Mouse (Mus musculus) lung, adult 2 months (tissue): ENCODE measurements at regions not wholly inside any gene's neighbourhood (a gene's known extent, or its start where the extent isn't known, plus 50 kb on each side); places are given as distances from the start of the nearest gene placed in this dataset.
A peak's percentile ranks its signal among the peaks of the same experiment; 100 is the strongest.

Experiments used
- DNase-seq: peaks from one replicate; pipeline ENCODE4 v3.0.0; 2022
- H3K4me1 ChIP-seq: fragments of 200-500 bp; 2 replicates; pipeline ENCODE4 v1.6.1; 2011; ENCODE audit warnings: low read length; ENCODE audit not compliant: control insufficient read depth, insufficient read depth
- H3K4me3 ChIP-seq: fragments of 200-500 bp; replicated peaks from 2 replicates; pipeline ENCODE3; 2011; ENCODE audit warnings: low read depth, mild to moderate bottlenecking, control low read depth, low read length; ENCODE audit errors: extremely low read depth
- CTCF ChIP-seq: fragments of 200-500 bp; IDR thresholded peaks from 2 replicates; pipeline ENCODE4 v1.5.1; 2011; ENCODE audit warnings: mild to moderate bottlenecking, low read length, control low read depth; ENCODE audit not compliant: insufficient read depth
- POLR2A ChIP-seq: fragments of 200-500 bp; IDR thresholded peaks from 2 replicates; pipeline ENCODE4 v1.6.1; 2011; ENCODE audit warnings: low read depth, mild to moderate bottlenecking, control low read depth, low read length, borderline replicate concordance; ENCODE audit errors: extremely low read depth
- WGBS: fragments of 180-500 bp; shearing (Covaris S2); methylation state at CpG from one replicate; pipeline ENCODE4 v1.1.7; 2018; 5-methylcytosine and 5-hydroxymethylcytosine counted together

DNA sequence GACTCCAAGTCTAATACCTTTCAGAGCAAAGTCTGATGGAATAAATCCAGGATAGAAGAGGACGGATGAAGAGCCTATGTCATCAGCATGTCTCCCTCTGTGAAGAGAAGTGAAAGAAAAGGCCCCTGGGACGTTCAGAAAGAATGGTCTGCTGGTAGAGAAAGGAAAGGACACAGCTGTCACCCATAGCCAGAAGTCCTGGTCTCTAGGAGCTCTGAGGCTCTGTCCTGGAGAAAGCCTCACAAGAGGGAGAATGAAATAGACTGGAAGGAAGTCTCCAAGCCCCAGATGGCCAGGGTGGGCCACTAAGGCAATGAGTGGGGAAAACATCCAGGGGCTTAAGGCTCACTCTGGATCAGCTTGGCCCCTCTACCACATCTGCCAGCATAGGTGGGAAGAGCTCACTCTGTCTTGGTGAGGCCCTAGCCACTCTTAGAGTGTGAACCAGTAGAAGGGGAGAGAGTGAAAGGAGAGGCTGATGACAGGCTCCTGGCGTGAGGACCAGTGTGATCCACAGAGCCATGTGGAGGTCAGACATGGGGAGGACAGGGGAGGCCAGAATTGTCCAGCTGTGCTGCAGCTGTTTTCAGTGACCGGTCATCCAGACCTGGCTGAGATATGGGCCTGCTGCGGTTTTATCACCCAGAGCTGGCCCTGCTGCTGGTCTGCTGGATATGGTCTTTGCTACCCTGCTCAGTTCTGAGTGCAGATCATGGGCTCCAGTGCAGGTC lies 268.2 kb downstream of the Cyp26b1 start:
- DNase-seq: no peak
- 62% methylated on average over 5 of the region's 5 CpGs for WGBS

DNA sequence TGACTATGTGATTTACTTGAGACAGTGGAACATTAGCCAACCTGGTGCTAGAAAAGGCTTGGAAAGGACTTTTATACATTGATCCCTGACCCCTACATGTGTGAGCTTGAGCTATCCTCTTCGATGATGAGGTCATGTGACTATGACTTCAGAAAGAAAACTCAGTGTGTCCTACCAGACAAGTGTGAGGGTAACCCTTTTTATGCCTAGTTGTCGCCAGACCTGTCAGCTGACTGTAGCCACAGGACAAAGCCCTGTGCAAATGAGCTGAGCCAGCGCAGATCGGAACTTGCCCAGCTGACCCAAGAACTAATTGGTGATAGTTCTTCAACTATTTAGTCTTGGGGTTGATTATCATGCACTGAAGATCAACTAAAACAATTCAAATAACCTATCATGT lies 269.5 kb downstream of the Cyp26b1 start:
- WGBS: 88% methylated on average over 4 of the region's 4 CpGs
- DNase-seq: no peak
- Histone ChIP-seq H3K4me3 (no peak overlapping the region), H3K4me1 (no peaks in the 10 kb centered on the region)
- no peak for TF ChIP-seq POLR2A
- TF ChIP-seq CTCF: no peak

More for the DNA sequence above, 268.2 kb downstream of the Cyp26b1 start:
- H3K4me3 ChIP-seq: no peak overlapping the region
- no peaks in the 10 kb centered on the region for H3K4me1 ChIP-seq
- TF ChIP-seq CTCF (no peak), POLR2A (no peak)

DNA sequence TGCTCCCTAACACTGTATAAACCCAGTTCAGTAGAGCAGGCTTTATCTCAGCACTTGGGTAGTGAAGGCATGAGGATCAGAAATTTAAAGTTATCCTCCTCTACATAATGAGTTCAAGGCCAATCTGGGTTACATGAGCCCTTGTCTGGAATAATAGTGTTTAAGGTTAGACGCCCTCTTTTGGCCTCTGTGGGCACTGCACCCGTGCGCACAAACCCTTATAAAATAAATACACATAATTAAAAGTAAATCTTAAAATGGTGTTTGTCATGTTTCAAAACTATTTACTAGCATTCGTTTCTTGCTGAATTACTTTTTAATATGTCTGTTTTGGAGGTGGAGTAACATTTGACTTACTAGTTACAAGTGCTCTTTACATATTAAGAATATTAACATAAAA lies 271.2 kb downstream of the Cyp26b1 start:
- H3K4me3 ChIP-seq: no peak overlapping the region
- H3K4me1 ChIP-seq: no peaks in the 10 kb centered on the region; the same call in 1 of the 2 replicates
- DNase-seq: no peak
- 81% methylated on average over 4 of the region's 4 CpGs for WGBS
- no peak for TF ChIP-seq POLR2A
- TF ChIP-seq CTCF: no peak

DNA sequence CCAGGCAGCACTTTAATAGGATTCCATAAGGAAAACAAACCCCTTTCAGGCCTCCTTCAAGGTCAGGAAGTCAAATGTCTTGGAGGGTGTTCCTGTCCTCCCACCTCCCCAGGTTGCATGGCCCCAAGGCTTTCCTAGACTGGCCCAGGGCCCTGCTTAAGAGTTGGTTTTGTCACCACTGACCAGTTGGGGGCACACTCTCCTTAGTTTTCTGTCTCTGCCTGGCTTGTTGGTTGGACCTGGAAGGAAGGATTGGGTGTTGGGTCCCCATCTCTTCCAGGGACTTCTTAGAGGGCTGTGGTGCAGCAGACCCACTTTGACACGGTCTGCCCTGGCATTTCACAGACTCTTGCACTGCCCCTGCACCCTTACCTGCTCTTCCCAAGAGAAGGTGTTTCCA lies 273.1 kb downstream of the Cyp26b1 start:
- Histone ChIP-seq H3K4me3 (no peak overlapping the region), H3K4me1 (no peaks in the 10 kb centered on the region; the same call in 1 of the 2 replicates)
- no peak for DNase-seq
- TF ChIP-seq CTCF: peak; percentile 34; the same call in 1 of the 2 replicates
- TF ChIP-seq POLR2A: no peak
- 57% methylated on average over 1 of the region's 1 CpGs for WGBS

DNA sequence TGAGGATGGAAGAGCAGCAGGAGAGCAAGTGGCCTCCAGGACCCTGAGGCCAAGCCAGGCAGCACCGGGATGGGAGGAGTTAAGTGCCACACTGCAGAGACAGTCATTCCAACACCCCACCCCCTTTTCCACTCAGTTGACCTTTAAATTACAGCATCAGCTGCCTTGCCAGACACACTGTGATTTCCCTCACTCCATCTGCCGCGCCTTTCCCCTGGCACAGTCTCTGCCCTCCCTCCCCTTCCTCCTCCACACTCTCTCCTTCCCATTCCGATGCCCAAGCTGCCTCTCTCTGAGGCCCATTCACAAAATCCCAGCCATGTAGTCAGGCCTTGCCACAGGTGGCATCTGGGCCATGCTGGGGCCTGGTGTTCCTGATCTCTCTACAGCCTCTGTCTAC lies 274.9 kb downstream of the Cyp26b1 start:
- no peak for TF ChIP-seq POLR2A
- TF ChIP-seq CTCF: no peak
- 19% methylated on average over 4 of the region's 4 CpGs for WGBS
- Histone ChIP-seq H3K4me1 (no peaks in the 10 kb centered on the region; the same call in 1 of the 2 replicates), H3K4me3 (no peak overlapping the region)
- DNase-seq: no peak

DNA sequence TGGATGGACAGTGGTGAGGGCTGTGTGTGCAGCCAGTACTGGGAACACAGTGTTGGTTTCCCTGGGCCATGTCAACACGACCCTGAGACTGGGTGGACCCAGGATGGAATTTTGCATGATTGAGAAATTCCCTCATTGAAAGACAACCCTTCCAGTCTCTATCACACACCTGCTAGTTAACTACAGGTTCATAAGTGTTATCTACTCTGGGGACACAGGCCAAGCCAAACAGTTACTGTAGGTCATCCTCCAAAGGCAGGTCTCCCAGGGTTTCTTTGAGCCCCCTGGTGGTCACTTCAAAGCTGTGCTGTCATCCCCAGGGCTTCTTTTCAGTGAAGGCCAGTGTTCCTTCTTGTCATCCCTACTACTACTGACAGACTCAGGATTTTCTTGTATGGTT lies 276.7 kb downstream of the Cyp26b1 start:
- H3K4me1 ChIP-seq: no peaks in the 10 kb centered on the region; the same call in 1 of the 2 replicates
- H3K4me3 ChIP-seq: no peak overlapping the region
- WGBS: 73% methylated on average over 1 of the region's 1 CpGs
- no peak for DNase-seq
- TF ChIP-seq CTCF (peak; percentile 50), POLR2A (no peak)

DNA sequence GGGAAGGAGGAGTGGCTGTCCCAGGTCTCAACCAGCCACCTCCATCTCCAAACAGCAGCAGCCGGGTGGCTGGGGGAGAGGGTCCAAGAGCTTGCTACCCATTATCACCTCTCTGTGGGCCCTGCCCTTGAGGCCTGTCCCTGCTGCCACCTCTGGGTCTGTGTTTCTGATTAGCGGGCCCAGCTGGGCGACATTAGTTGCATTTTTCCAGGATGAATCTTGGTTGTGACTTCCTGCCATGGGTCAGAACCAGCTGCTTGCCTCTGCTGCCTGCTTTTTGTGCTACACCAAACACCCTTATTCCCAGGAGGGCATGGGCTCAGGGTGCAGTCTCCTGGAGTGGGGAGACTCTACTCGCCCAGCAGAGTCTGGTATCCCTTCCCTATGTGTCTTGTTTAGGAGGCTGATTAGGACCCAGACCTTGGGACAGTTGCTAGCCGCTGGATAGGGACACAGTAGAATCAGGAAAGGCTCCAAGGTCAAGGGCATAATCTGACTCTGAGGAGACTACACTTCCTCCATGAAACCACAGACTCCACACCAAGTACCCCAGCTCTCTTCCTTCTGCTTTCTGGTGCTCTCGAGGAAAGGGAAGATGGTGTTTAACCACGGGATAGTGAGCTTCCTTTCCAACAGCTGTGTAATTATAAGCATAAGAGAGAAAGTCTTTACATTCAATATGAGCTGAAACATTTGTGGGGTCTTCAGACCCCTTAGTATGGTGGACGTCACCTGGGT lies 278.4 kb downstream of the Cyp26b1 start:
- H3K4me1 ChIP-seq: no peaks in the 10 kb centered on the region; the same call in 1 of the 2 replicates
- 60% methylated on average over 8 of the region's 8 CpGs for WGBS
- no peak for TF ChIP-seq POLR2A
- no peak for TF ChIP-seq CTCF
- no peak overlapping the region for H3K4me3 ChIP-seq
- DNase-seq: no peak

DNA sequence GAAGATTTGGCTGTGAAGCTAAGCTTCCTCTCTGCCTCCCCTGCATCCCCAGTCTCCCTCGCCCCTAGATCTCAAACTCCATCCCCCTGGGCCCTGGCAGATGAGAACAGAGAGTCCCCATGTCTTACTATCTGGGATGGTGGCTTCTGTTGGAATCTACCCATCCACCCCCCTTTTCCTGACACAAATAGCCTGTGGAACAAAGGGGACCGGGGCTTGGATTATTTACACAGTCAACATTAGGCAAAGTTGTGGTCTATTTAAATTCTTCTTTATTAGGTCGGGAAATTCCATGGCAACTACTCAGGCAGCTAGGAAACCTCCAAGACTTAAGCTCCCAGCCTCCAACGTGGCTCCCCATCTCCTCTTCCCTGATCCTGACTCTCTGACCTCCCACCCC lies 279.9 kb downstream of the Cyp26b1 start:
- DNase-seq: no peak
- 16% methylated on average over 4 of the region's 4 CpGs for WGBS
- TF ChIP-seq CTCF (no peak), POLR2A (no peak)
- no peaks in the 10 kb centered on the region; the same call in 1 of the 2 replicates for H3K4me1 ChIP-seq
- no peak overlapping the region for H3K4me3 ChIP-seq

DNA sequence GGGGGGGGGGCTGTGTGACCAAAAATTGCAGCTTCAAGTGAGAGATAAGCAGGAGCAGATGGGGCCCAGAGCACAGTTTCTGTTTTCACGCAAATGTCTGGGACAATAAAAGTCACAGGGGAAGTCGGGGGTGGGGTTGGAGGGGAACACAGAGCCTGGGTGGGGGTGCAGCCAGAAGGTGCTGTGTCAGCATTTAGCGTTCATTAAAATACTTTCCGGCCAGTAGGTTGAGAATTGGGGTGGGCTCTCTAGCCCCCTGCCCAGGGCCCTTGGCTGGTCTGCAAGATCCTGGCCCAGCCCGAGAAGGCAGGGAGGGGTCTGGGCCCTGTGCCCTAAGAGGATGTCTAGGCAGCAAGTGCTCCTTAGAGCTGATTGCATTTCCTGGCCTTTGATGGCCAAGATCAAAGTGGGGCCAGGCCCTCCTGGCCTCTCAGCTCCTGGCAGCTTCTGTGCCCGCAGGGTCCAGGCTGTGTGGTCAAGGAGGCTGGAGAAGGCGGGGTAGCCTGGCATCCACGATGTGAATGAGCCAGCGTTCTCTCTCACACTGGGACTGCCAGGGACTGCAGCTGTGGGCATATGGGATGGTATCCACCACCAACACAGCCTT lies 283.0 kb downstream of the Cyp26b1 start:
- peak; percentile 57 for DNase-seq
- Histone ChIP-seq H3K4me1 (no peaks in the 10 kb centered on the region), H3K4me3 (no peak overlapping the region)
- no peak for TF ChIP-seq POLR2A
- no peak for TF ChIP-seq CTCF
- WGBS: 38% methylated on average over 9 of the region's 9 CpGs

DNA sequence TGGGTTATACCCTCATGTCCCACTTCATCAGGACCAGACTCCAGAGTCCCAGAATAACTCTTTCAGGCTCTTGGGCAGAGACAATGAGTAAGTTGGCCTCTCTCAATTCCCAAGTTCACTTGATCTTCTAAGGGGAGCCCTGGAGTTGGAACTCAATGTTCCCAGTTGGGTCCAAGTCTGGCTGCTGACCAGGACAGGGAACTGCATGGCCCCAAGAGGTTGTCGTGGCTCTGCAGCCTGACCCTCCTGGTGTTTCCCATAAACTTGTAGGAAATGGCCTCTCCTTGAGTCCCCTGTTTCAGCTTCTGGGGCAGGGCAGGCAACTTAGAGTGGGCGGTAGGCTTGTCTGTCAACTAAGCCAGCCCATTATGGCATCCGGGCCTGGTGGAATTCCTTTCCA lies 286.2 kb downstream of the Cyp26b1 start:
- TF ChIP-seq CTCF (no peak), POLR2A (no peak)
- WGBS: 81% methylated on average over 3 of the region's 3 CpGs
- no peak for DNase-seq

DNA sequence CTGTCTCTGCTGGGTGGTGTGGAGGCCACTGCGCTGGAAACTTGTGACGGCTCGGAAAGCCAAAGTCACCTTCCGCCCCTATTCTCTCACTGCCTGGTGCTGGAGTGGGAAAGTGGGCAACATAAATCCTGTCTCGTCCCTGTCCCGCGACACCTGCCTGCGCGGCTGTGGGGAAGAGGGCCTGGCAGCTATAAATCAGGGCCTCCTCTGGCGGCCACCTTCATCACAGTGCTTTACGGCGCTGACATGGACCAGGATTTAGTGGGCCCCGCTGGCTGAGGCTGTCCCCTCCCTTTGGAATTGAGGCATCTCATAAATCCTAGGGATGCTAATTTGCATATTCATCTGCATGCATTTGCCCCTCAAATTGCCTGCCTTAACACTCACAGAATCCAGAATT lies 287.1 kb downstream of the Cyp26b1 start:
- WGBS: 79% methylated on average over 13 of the region's 13 CpGs
- TF ChIP-seq CTCF (no peak), POLR2A (no peak)
- Histone ChIP-seq H3K4me1 (no peaks in the 10 kb centered on the region), H3K4me3 (no peak overlapping the region)
- DNase-seq: no peak

More for the DNA sequence above, 286.2 kb downstream of the Cyp26b1 start:
- no peaks in the 10 kb centered on the region for H3K4me1 ChIP-seq
- no peak overlapping the region for H3K4me3 ChIP-seq
